Mouse (Mus musculus): ENCODE results near the gene Ankrd2.

Ankrd2 gene

GRCm38 (mm10) chr19:42089103-42089747 is 53.4 kb downstream of the Ankrd2 start:
- in situ Hi-C loops (cut with MboI; ENCODE audit: unreplicated experiment in 2 of 2), result no loop called here

GRCm38 (mm10) chr19:42089748-42090595 is 54.2 kb downstream of the Ankrd2 start, which contains the start of gene Pi4k2a:
TSS of gene Pi4k2a (plus strand) at chr19:42090470.
- in situ Hi-C loops (cut with MboI; ENCODE audit: unreplicated experiment in 2 of 2), result no loop called here

GRCm38 (mm10) chr19:42090637-42091141 is 54.9 kb downstream of the Ankrd2 start:
- in situ Hi-C loops (cut with MboI; ENCODE audit: unreplicated experiment in 2 of 2), result no loop called here
